Mouse (Mus musculus): ENCODE results near the gene Zar1l. TPM values are rescaled to one million over a fixed set of nuclear protein-coding genes. Genes with fewer than 3 reads are reported as not detected.

Zar1l gene
- total RNA-seq, 2 experiments from 2014 or later: not detected

GRCm38 (mm10) chr5:150490285-150490684 is 27.7 kb downstream of the Zar1l start:
- ATAC-seq (replicated peaks; ENCODE audit: poor library complexity): no peak

- peak; percentile 95 for ATAC-seq (replicated peaks; ENCODE audit: poor library complexity)
These were observed 32.8 kb downstream of the Zar1l start for GRCm38 (mm10) chr5:150485198-150485597.

- peak; percentile 20; the same call in 1 of the 2 replicates for ATAC-seq (replicated peaks; ENCODE audit: poor library complexity)
These were observed 39.4 kb downstream of the Zar1l start for GRCm38 (mm10) chr5:150478612-150479011.

GRCm38 (mm10) chr5:150477364-150477763 is 40.6 kb downstream of the Zar1l start:
- ATAC-seq (replicated peaks; ENCODE audit: poor library complexity): no peak

GRCm38 (mm10) chr5:150468431-150468830 is 49.5 kb downstream of the Zar1l start:
- peak; percentile 69 for ATAC-seq (replicated peaks; ENCODE audit: poor library complexity)

- peak; percentile 56 for ATAC-seq (replicated peaks; ENCODE audit: poor library complexity)
These were observed 51.8 kb downstream of the Zar1l start for GRCm38 (mm10) chr5:150466132-150466531.

- peak; percentile 27 for ATAC-seq (replicated peaks; ENCODE audit: poor library complexity)
These were observed 52.7 kb downstream of the Zar1l start for GRCm38 (mm10) chr5:150465218-150465617.

- 0 out of 2 replicates have a peak, but pooled peaks have one; percentile 0 for ATAC-seq (replicated peaks; ENCODE audit: poor library complexity)
These were observed 53.2 kb downstream of the Zar1l start for GRCm38 (mm10) chr5:150464721-150465120.

GRCm38 (mm10) chr5:150459801-150460200 is 58.2 kb downstream of the Zar1l start:
- ATAC-seq (replicated peaks; ENCODE audit: poor library complexity): 0 out of 2 replicates have a peak, but pooled peaks have one; percentile 21

GRCm38 (mm10) chr5:150457904-150458739 is 59.8 kb downstream of the Zar1l start:
- ATAC-seq (replicated peaks; ENCODE audit: poor library complexity): no peak

GRCm38 (mm10) chr5:150457165-150457903 is 60.6 kb downstream of the Zar1l start:
- ATAC-seq (replicated peaks; ENCODE audit: poor library complexity): no peak

Other genes with a start within 250 kb of the Zar1l start
- gene Brca2, start 4.5 kb upstream of the Zar1l start, total RNA-seq (2015): 36.1 and 52.9 TPM in 2 replicates
- 37.4 and 45.7 TPM in 2 replicates for gene Brca2, start 4.5 kb upstream of the Zar1l start, total RNA-seq (2017)
- 22.3 and 28.9 TPM in 2 replicates for gene N4bp2l1, start 79.0 kb upstream of the Zar1l start, total RNA-seq (2015)
- gene N4bp2l1, start 79.0 kb upstream of the Zar1l start, total RNA-seq (2017): 27.4 and 27.6 TPM in 2 replicates
- gene N4bp2l2, start 148.0 kb upstream of the Zar1l start, total RNA-seq (2015): 79.2 and 89.9 TPM in 2 replicates
- 78.3 and 107 TPM in 2 replicates for gene N4bp2l2, start 148.0 kb upstream of the Zar1l start, total RNA-seq (2017)
- gene Pds5b, start 155.6 kb upstream of the Zar1l start, total RNA-seq (2015): 63.9 and 78.8 TPM in 2 replicates
- 32.8 and 37.5 TPM in 2 replicates for gene Pds5b, start 155.6 kb upstream of the Zar1l start, total RNA-seq (2017)

All from megakaryocyte progenitor cell, adult 5-6 weeks (primary cell).